Mouse (Mus musculus): ENCODE data around the gene Kbtbd12.

Gene Kbtbd12

GRCm38 (mm10) chr6:88549137-88549814, 88.5 kb downstream of the Kbtbd12 start:
- peak in 1 of 2 experiments; percentile 39 for DNase-seq (ENCODE audit: low spot score in 2 of 2)

- no peak for DNase-seq (ENCODE audit: low spot score in 2 of 2)
Observed at GRCm38 (mm10) chr6:88548405-88549049, 89.2 kb downstream of the Kbtbd12 start.

GRCm38 (mm10) chr6:88545397-88545790, 92.4 kb downstream of the Kbtbd12 start:
- DNase-seq (ENCODE audit: low spot score in 2 of 2): no peak

GRCm38 (mm10) chr6:88544644-88545396, 92.9 kb downstream of the Kbtbd12 start:
- DNase-seq (ENCODE audit: low spot score in 2 of 2): no peak

- DNase-seq (ENCODE audit: low spot score in 2 of 2): no peak
Observed at GRCm38 (mm10) chr6:88544241-88544640, 93.5 kb downstream of the Kbtbd12 start.

GRCm38 (mm10) chr6:88540093-88540755, 97.5 kb downstream of the Kbtbd12 start:
- no peak for DNase-seq (ENCODE audit: low spot score in 2 of 2)

GRCm38 (mm10) chr6:88530306-88530705, 107.4 kb downstream of the Kbtbd12 start:
- DNase-seq (ENCODE audit: low spot score in 2 of 2): no peak

GRCm38 (mm10) chr6:88524056-88524455, 113.7 kb downstream of the Kbtbd12 start:
- no peak for DNase-seq (ENCODE audit: low spot score in 2 of 2)

GRCm38 (mm10) chr6:88523451-88523850, 114.3 kb downstream of the Kbtbd12 start:
- DNase-seq (ENCODE audit: low spot score in 2 of 2): no peak

GRCm38 (mm10) chr6:88523043-88523442, 114.7 kb downstream of the Kbtbd12 start:
- DNase-seq (ENCODE audit: low spot score in 2 of 2): no peak

- no peak for DNase-seq (ENCODE audit: low spot score in 2 of 2)
Observed at GRCm38 (mm10) chr6:88522606-88523005, 115.1 kb downstream of the Kbtbd12 start.

- no peak for DNase-seq (ENCODE audit: low spot score in 2 of 2)
Observed at GRCm38 (mm10) chr6:88521821-88522220, 115.9 kb downstream of the Kbtbd12 start.

GRCm38 (mm10) chr6:88518404-88519263, 119.1 kb downstream of the Kbtbd12 start, which contains the start of gene Sec61a1:
Gene Sec61a1, minus strand, starts transcription at chr6:88518905.
- DNase-seq (ENCODE audit: low spot score in 2 of 2): peak; percentile 95 to 96

- DNase-seq (ENCODE audit: low spot score in 2 of 2): no peak
Observed at GRCm38 (mm10) chr6:88517701-88518403, 119.9 kb downstream of the Kbtbd12 start.

- no peak for DNase-seq (ENCODE audit: low spot score in 2 of 2)
Observed at GRCm38 (mm10) chr6:88516667-88517066, 121.1 kb downstream of the Kbtbd12 start.

GRCm38 (mm10) chr6:88515971-88516370, 121.8 kb downstream of the Kbtbd12 start:
- DNase-seq (ENCODE audit: low spot score in 2 of 2): no peak

GRCm38 (mm10) chr6:88514546-88514945, 123.2 kb downstream of the Kbtbd12 start:
- no peak for DNase-seq (ENCODE audit: low spot score in 2 of 2)

GRCm38 (mm10) chr6:88513984-88514383, 123.8 kb downstream of the Kbtbd12 start:
- no peak for DNase-seq (ENCODE audit: low spot score in 2 of 2)

- no peak for DNase-seq (ENCODE audit: low spot score in 2 of 2)
Observed at GRCm38 (mm10) chr6:88503044-88503443, 134.7 kb downstream of the Kbtbd12 start.
